Mouse (Mus musculus) liver, postnatal 0 days (tissue): Measurements from ENCODE around the gene Asb8.

Experiments used
- CTCF ChIP-seq: sonication (generic); IDR thresholded peaks from 2 replicates; pipeline ENCODE4 v1.5.1; 2016; ENCODE audit warnings: antibody characterized with exemption, low read depth
- EP300 ChIP-seq: IDR thresholded peaks from 2 replicates; pipeline ENCODE4 v1.6.1; 2016; ENCODE audit warnings: antibody characterized with exemption, low read depth, mild to moderate bottlenecking

GRCm38 (mm10) chr15:98214130-98214529 lies 48.7 kb upstream of the Asb8 start:
- no peak for TF ChIP-seq CTCF
- TF ChIP-seq EP300, result no peak
